Mouse (Mus musculus) brain, embryonic 14.5 days (tissue): Measurements from ENCODE around the gene Gorab.

Experiments used
- CTCF ChIP-seq: fragments of 200-500 bp; IDR thresholded peaks from 2 replicates; pipeline ENCODE4 v1.5.1; 2012; ENCODE audit warnings: inconsistent platforms, mild to moderate bottlenecking, moderate library complexity, borderline replicate concordance; ENCODE audit not compliant: insufficient read depth, insufficient read length; ENCODE audit errors: extremely low read depth
- POLR2A ChIP-seq: fragments of 200-500 bp; IDR thresholded peaks from 2 replicates; pipeline ENCODE4 v1.6.1; 2012; ENCODE audit warnings: mild to moderate bottlenecking, inconsistent platforms, borderline replicate concordance; ENCODE audit not compliant: poor library complexity, insufficient read depth, insufficient read length, severe bottlenecking; ENCODE audit errors: extremely low read depth

GRCm38 (mm10) chr1:163344931-163345330, 58.5 kb downstream of the Gorab start:
- peak; percentile 48; the same call in 1 of the 2 replicates for TF ChIP-seq CTCF
- no peak for TF ChIP-seq POLR2A
